Mouse (Mus musculus) granulocyte monocyte progenitor cell, adult 5-6 weeks (primary cell): ENCODE measurements around the gene Agtrap. TPM values are rescaled to one million over a fixed set of nuclear protein-coding genes. Genes with fewer than 3 reads are reported as not detected.
"Not testable (repeated sequence)": the region's sequence is repeated elsewhere in the genome, so short reads cannot be mapped to it uniquely, and the experiment has no call there.

Experiments
- ATAC-seq: replicated peaks from 2 replicates; pipeline ENCODE4 v1.8.0; 2016; ENCODE audit warnings: mild to moderate bottlenecking, moderate TSS enrichment, inconsistent platforms; ENCODE audit not compliant: poor library complexity, severe bottlenecking
- total RNA-seq, 2 experiments: library from RNA; stranded (forward) in 1 of 2; stranded (reverse) in 1 of 2; fragments of 200-712, 200-1000 nt in 1 of 2; fragments of >200 nt in 1 of 2; fragmentation: Nextera tagmentation in 1 of 2; gene quantifications; 2 replicates each; pipeline ENCODE4 v1.2.3; 2014 to 2017

Gene Agtrap
- total RNA-seq (2014; fragmentation: Nextera tagmentation), result 28.5 and 30.0 TPM in 2 replicates
- total RNA-seq (2017), result 28.2 and 30.8 TPM in 2 replicates

GRCm38 (mm10) chr4:148087907-148088527 lies at the start of gene Agtrap:
TSS of gene Agtrap (minus strand) at chr4:148088031.
- peak; percentile 63 for ATAC-seq

- no peak for ATAC-seq
Measured at GRCm38 (mm10) chr4:148137503-148137902, 49.7 kb upstream of the Agtrap start.

GRCm38 (mm10) chr4:148134988-148135387 lies 47.2 kb upstream of the Agtrap start:
- peak; percentile 40 for ATAC-seq

- ATAC-seq, result no peak
Measured at GRCm38 (mm10) chr4:148131497-148132081, 43.8 kb upstream of the Agtrap start.

GRCm38 (mm10) chr4:148130561-148131413 lies 43.0 kb upstream of the Agtrap start, which contains the start of gene Draxin:
TSS of gene Draxin (minus strand) at chr4:148130698.
- peak; percentile 59 for ATAC-seq

GRCm38 (mm10) chr4:148130133-148130532 lies 42.3 kb upstream of the Agtrap start, which contains the start of gene Mad2l2:
TSS of gene Mad2l2 (plus strand) at chr4:148130384.
- ATAC-seq, result no peak

GRCm38 (mm10) chr4:148128672-148129071 lies 40.8 kb upstream of the Agtrap start:
- ATAC-seq, result peak; percentile 78

- ATAC-seq, result no peak
Measured at GRCm38 (mm10) chr4:148128241-148128640, 40.4 kb upstream of the Agtrap start.

GRCm38 (mm10) chr4:148122694-148123066 lies 34.8 kb upstream of the Agtrap start:
- ATAC-seq, result no peak

- 0 out of 2 replicates have a peak, but pooled peaks have one; percentile 13 for ATAC-seq
Measured at GRCm38 (mm10) chr4:148121982-148122693, 34.3 kb upstream of the Agtrap start.

- ATAC-seq, result no peak
Measured at GRCm38 (mm10) chr4:148121362-148121761, 33.5 kb upstream of the Agtrap start.

- ATAC-seq, result no peak
Measured at GRCm38 (mm10) chr4:148120555-148120954, 32.7 kb upstream of the Agtrap start.

- ATAC-seq, result not testable (repeated sequence)
Measured at GRCm38 (mm10) chr4:148119578-148119977, 31.7 kb upstream of the Agtrap start.

GRCm38 (mm10) chr4:148117392-148117791 lies 29.6 kb upstream of the Agtrap start:
- ATAC-seq, result no peak

GRCm38 (mm10) chr4:148116657-148117056 lies 28.8 kb upstream of the Agtrap start:
- no peak for ATAC-seq

- peak; percentile 73 for ATAC-seq
Measured at GRCm38 (mm10) chr4:148115467-148115866, 27.6 kb upstream of the Agtrap start.

GRCm38 (mm10) chr4:148114758-148115391 lies 27.0 kb upstream of the Agtrap start:
- peak; percentile 84 for ATAC-seq

GRCm38 (mm10) chr4:148112519-148112918 lies 24.7 kb upstream of the Agtrap start:
- no peak for ATAC-seq

- 0 out of 2 replicates have a peak, but pooled peaks have one; percentile 16 for ATAC-seq
Measured at GRCm38 (mm10) chr4:148109215-148109614, 21.4 kb upstream of the Agtrap start.
